Mouse (Mus musculus) midbrain, embryonic 10.5 days (tissue): ENCODE measurements around the gene Klhdc1. TPM values are rescaled to one million over a fixed set of nuclear protein-coding genes. Genes with fewer than 3 reads are reported as not detected.

ENCODE experiments used
- DNase-seq: peaks from one replicate; pipeline ENCODE4 v3.0.0-alpha.2; 2017; ENCODE audit warnings: low spot score
- H3K27ac ChIP-seq: fragments of 300-500 bp; sonication (generic); replicated peaks from 2 replicates; pipeline ENCODE4 v1.5.1; 2016; ENCODE audit warnings: mild to moderate bottlenecking
- H3K27me3 ChIP-seq: fragments of 300-500 bp; sonication (generic); 2 replicates; pipeline ENCODE4 v1.6.1; 2016; ENCODE audit warnings: low read depth, mild to moderate bottlenecking; ENCODE audit not compliant: poor library complexity, severe bottlenecking
- H3K36me3 ChIP-seq: fragments of 300-500 bp; sonication (generic); 2 replicates; pipeline ENCODE4 v1.6.1; 2016; ENCODE audit warnings: mild to moderate bottlenecking, moderate library complexity
- H3K4me1 ChIP-seq: fragments of 300-500 bp; sonication (generic); 2 replicates; pipeline ENCODE4 v1.6.1; 2016
- H3K4me3 ChIP-seq: fragments of 300-500 bp; sonication (generic); 2 replicates; pipeline ENCODE4 v1.5.1; 2016; ENCODE audit warnings: mild to moderate bottlenecking, moderate library complexity
- H3K9me3 ChIP-seq: fragments of 300-500 bp; sonication (generic); replicated peaks from 2 replicates; pipeline ENCODE4 v1.6.1; 2016; ENCODE audit warnings: mild to moderate bottlenecking
- WGBS: fragments of 180-500 bp; shearing (Covaris S2); methylation state at CpG from one replicate; pipeline ENCODE4 v1.1.7; 2016; 5-methylcytosine and 5-hydroxymethylcytosine counted together
- polyA plus RNA-seq: library from polyadenylated mRNA; unstranded; fragments of >200 nt; fragmentation: Nextera tagmentation; extraction: Ambion mirVana; gene quantifications from 2 replicates; pipeline ENCODE4 v1.2.1, GENCODE M21; 2016

Gene Klhdc1
- polyA plus RNA-seq, 1 experiment from 2014 or later = 2.5 TPM

DNA sequence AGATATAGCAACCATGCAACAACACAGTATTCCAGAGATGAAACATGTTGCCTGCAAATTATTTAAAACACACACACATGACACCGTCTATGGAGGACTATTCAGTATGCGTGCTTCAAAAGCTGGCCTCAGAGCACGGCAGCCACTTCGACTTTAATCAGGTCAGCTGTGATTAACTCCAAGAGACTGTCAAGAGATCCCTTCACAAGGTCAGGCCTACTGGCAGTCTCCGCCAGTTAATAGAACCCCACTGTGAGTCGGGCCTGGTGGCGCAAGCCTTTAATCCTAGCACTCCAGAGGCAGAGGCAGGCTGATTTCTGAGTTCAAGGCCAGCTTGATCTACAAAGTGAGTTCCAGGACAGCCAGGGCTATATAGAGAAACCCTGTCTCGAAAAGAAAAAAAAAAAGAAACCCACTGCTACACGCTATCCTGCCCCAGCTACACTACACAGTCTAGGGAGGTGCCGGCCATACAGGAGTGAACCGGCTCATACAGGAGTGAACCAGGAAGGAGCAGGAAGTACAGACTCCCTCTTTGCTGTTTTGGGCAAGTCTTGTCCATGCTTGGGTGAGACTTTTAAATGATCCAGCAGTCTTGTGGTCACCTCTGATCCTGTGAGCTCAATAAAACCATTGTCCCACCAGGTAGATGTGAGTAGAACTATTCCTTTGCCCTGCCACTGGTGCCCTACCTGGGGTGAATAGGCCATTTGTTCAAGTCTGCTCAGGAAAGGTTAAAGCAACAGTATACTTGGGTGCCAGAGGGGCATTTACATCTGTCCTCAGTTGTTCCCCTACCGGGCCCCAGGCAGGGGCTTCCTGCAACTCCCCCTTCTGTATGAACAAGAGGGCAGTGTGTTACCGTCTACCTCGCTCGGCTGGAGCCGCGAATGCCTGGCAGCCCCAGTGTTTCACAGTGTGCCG lies 30.7 kb upstream of the Klhdc1 start:
- Histone ChIP-seq H3K36me3 (peaks cover 96% of the 10 kb centered on the region), H3K4me1 (no peaks in the 10 kb centered on the region), H3K27ac (no peak overlapping the region), H3K9me3 (no peaks in the 10 kb centered on the region), H3K27me3 (no peaks in the 10 kb centered on the region), H3K4me3 (no peak overlapping the region)
- WGBS = 91% methylated on average over 18 of the region's 18 CpGs
- DNase-seq = no peak

DNA sequence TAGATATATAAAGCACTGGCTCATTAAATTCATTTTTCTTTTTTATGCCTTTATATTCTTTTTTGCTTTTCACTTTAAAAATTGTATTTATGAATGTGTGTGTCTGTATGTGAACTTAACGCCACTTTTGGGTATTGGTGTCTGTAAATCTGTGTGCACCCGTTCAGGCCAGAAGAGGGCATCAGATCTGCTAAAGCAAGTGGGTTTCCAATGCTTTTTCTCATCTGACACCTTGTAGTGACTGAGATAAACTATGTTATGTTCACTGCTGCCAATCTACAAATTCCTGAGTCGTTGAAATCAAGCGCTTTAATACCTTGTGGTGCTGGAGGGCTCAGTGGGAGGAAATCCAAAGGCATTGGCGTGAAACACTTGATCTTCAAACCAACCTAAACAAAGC lies 29.9 kb upstream of the Klhdc1 start:
- WGBS = 92% methylated on average over 5 of the region's 5 CpGs
- DNase-seq = no peak
- peaks cover 100% of the 10 kb centered on the region for H3K36me3 ChIP-seq

DNA sequence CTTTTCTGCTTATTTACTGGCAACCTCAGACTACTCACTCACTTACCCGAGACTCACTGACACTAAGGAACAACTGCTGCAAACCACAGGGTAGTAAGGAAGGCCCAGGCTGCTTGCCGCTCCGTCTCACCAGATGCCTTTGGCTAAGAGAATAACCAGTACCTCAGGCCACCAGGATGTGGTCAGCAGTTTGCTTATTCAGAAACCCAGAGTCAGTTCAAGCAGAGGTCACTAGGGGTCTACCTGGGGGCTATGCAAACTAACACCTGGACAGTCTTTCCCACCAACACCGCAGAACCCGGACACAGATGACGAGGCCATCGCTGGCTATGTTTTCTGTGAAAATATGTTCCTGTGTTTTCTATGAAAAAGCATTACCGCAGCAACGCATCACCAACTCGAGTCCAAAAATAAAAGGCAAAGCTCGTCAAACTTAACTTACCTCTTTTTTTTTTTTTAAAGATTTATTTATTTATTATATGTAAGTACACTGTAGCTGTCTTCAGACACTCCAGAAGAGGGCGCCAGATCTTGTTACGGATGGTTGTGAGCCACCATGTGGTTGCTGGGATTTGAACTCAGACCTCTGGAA lies 27.7 kb upstream of the Klhdc1 start:
- Histone ChIP-seq H3K4me3 (no peak overlapping the region), H3K27ac (no peak overlapping the region), H3K27me3 (no peaks in the 10 kb centered on the region), H3K36me3 (peaks cover 100% of the 10 kb centered on the region), H3K4me1 (no peaks in the 10 kb centered on the region), H3K9me3 (no peaks in the 10 kb centered on the region)
- no peak for DNase-seq
- 94% methylated on average over 13 of the region's 13 CpGs for WGBS

More for the DNA sequence above, 29.9 kb upstream of the Klhdc1 start:
- H3K4me1 ChIP-seq = no peaks in the 10 kb centered on the region
- no peaks in the 10 kb centered on the region for H3K9me3 ChIP-seq
- H3K4me3 ChIP-seq = no peak overlapping the region
- H3K27me3 ChIP-seq = no peaks in the 10 kb centered on the region
- no peak overlapping the region for H3K27ac ChIP-seq

DNA sequence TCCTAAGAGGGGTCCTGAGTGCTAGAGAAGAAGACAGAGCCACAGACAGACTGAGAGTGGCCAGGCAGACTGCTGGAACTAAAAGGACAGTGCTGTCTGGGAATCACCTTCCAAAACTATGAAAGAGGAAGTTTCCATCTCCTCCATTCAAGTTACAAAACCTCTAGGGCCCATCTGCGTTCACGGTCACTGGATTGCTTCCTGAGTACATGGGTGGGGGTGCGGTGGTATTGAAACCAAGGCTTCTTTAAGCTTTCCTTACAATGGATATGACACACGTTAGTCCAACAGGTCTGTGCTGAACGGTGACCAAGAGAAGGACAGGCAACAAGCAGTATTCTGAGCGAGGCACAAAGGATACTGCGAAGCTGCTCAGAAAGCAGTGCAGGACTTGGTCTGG lies 26.6 kb upstream of the Klhdc1 start:
- Histone ChIP-seq H3K27me3 (no peaks in the 10 kb centered on the region), H3K27ac (no peak overlapping the region), H3K9me3 (no peaks in the 10 kb centered on the region), H3K4me3 (no peak overlapping the region), H3K4me1 (no peaks in the 10 kb centered on the region), H3K36me3 (peaks cover 100% of the 10 kb centered on the region)
- WGBS = 96% methylated on average over 7 of the region's 7 CpGs
- no peak for DNase-seq

DNA sequence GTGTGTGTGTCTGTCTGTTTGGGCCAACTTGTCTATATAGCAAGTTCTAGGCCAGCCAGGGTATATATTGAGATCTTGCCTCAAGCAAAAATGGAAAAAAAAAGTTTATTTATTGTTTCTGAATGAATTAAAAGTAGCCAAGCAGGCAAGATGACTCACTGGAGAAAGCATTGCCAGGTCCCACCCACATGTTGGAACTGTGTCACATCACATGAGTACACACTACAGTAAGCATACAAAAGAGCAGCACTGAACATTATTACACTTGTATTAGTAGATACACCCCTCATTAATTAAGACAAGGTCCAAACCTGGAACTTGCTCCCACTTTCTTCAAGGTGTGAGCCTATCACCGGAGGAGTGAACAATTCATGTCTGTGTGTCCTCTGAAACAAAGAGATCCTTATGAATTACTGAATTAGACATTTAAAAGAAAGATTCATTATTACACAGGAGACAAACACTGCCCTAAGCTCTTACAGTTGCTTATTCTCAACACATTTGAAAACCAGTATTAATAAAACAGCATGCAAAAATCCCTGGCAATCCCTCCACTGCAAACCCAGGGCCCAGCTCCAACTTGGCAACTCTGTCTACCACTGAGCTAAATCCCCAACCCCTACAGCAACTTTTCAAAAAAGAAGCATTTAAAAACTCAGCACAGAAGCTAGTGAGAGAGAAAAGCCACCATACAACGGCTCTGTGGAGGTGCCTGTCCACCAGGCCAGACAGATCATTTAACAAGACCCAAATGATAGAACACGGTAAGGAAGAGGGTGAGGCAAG lies 25.8 kb upstream of the Klhdc1 start:
- Histone ChIP-seq H3K27ac (no peak overlapping the region), H3K4me1 (no peaks in the 10 kb centered on the region), H3K36me3 (peaks cover 100% of the 10 kb centered on the region), H3K4me3 (no peak overlapping the region), H3K9me3 (no peaks in the 10 kb centered on the region), H3K27me3 (no peaks in the 10 kb centered on the region)
- no peak for DNase-seq
- 92% methylated on average over 3 of the region's 3 CpGs for WGBS

DNA sequence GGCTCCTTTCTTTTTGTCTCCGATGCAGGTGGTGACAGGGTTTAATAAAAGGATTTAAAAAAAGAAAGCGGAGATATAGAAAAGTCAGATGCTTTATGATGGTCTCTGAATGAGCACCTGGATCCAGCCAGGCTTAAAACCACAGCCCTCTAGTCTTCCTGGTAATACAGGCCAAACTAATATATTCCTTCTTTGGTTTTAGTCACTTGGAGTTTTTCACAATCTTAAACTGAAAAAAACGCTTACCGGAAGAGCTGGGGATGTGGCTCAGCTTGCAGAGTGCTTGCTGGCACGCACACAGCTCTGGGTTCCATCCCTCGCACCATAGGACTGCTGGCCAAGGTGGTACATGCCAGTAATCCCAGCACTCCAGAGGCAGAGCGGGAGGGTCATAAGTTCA lies 24.4 kb upstream of the Klhdc1 start:
- DNase-seq = no peak
- Histone ChIP-seq H3K36me3 (peaks cover 100% of the 10 kb centered on the region), H3K27me3 (no peaks in the 10 kb centered on the region), H3K4me1 (no peaks in the 10 kb centered on the region), H3K27ac (no peak overlapping the region), H3K9me3 (no peaks in the 10 kb centered on the region), H3K4me3 (no peak overlapping the region)
- 95% methylated on average over 7 of the region's 7 CpGs for WGBS

DNA sequence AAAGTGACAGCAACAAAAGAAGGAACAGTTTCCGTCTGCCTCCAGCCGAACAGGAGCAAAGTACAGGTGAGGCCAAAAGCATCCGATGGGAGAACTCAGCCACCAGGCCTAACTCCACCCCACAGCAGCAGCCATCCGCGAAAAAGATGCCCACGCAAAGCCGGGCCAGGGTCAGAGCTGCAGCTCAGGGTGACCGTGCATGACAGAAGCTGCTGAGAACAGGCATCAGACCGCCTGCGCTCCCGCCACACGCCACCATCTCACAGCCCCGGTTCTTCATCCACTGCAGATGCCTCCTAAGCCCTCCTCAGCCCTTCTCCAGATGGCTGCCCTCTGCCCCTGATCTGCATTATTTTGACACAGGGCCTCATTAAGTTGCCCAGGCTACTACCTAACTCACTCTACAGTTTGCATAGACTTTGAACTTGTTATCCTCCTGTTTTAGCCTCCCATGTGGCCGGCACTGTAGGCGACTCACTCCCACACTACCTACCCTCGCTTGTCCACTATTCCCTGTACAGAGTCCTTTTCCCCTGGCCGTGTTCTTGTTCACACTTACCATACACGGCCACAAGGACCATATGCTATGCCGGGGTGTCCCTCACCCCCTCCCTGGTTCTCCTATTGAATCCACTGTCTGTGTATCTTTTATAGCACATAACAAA lies 20.2 kb upstream of the Klhdc1 start:
- Histone ChIP-seq H3K4me3 (no peak overlapping the region), H3K27ac (no peak overlapping the region), H3K4me1 (no peaks in the 10 kb centered on the region), H3K9me3 (no peaks in the 10 kb centered on the region), H3K36me3 (peaks cover 88% of the 10 kb centered on the region), H3K27me3 (no peaks in the 10 kb centered on the region)
- no peak for DNase-seq
- WGBS = 88% methylated on average over 19 of the region's 19 CpGs

DNA sequence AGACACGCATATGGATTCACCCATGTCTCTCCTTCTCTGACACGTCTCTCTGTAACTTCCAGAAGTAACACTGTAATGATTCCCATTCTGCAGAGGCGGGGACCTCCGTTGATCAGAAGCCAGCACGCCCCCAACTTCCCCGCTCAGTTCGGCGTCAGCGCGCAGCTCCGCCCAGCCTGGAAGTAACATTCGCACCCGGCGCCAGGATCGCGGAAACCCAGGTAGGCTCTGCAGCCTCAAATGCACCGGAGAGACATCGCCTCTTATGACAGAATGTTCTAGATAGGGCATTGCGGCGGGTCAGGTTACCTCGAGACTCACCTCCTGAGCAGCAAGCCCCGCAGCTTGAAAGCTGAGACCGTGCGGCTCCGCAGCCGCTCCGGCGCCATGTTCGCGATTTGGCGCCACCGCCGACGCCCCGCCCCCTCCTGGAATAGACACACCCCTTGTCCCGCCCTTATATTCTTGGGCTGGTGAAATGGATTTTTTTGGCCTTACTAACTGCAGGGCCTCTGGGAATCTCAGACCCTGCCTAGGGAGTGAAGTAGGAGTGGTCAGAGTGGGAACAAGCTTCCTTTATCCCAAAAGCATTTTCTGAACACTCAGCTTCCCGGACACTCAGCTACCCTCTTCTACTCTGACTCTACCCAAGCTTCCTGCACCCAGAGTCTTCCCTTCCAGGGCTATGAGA lies 13.1 kb upstream of the Klhdc1 start, which contains the start of gene Pole2:
Gene Pole2, minus strand, starts transcription at position 420 of the 691 bp plus-strand sequence.
- under 1% methylated on average over 37 of the region's 37 CpGs for WGBS
- peak within 1 kb of the TSS; percentile 94 for H3K27ac ChIP-seq

DNA sequence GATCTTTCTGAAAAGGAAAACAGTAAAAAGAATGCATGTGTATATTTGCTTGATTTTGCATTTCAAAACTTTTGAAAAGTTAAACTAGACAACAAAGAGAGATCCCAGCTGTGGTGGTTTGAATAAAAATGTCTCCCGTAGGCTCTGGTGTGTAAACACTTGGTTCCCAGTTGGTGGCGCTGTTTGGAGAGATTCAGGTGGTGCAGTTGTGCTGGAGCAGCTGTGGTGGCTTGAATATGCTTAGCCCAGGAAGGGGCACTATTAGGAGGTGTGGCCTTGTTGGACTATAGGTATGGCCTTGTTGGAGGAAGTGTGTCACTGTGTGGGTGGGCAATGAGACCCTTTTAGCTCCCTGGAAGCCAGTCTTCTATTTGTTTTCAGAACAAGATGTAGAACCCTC lies 11.7 kb upstream of the Klhdc1 start:
- Histone ChIP-seq H3K9me3 (no peaks in the 10 kb centered on the region), H3K27ac (no peak overlapping the region), H3K27me3 (no peaks in the 10 kb centered on the region), H3K36me3 (peaks cover 19% of the 10 kb centered on the region), H3K4me3 (no peak overlapping the region), H3K4me1 (peaks cover 19% of the 10 kb centered on the region)
- WGBS = 64% methylated on average over 2 of the region's 2 CpGs
- DNase-seq = no peak

More for the DNA sequence above, 13.1 kb upstream of the Klhdc1 start, which contains the start of gene Pole2:
- peak; percentile 87 for DNase-seq
- Histone ChIP-seq H3K4me3 (peak within 1 kb of the TSS; percentile 79), H3K4me1 (peaks cover 19% of the 10 kb centered on the region), H3K36me3 (peaks cover 27% of the 10 kb centered on the region), H3K9me3 (no peaks in the 10 kb centered on the region), H3K27me3 (no peaks in the 10 kb centered on the region)

DNA sequence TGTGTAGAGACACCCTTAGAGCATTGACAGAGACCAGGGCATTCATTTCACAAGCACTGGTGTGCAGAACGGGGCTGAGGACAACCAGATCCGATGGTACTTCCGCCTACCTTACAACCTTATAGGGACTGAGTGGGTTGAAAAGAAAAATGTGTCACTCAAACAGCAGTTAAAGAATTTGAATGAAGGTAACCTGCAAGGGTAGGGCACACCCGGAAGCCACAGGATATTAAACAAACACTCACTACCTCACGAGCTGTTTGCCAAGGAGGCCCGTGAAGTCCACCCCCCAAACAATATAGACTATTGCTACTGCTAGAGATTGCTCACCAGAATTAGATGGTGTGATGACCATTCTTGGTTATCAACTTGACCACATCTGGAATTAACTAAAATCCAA lies 5.2 kb upstream of the Klhdc1 start:
- Histone ChIP-seq H3K4me1 (peaks cover 3% of the 10 kb centered on the region), H3K27me3 (no peaks in the 10 kb centered on the region), H3K27ac (no peak overlapping the region), H3K36me3 (no peaks in the 10 kb centered on the region), H3K4me3 (no peak overlapping the region), H3K9me3 (no peaks in the 10 kb centered on the region)
- 91% methylated on average over 6 of the region's 6 CpGs for WGBS
- no peak for DNase-seq

DNA sequence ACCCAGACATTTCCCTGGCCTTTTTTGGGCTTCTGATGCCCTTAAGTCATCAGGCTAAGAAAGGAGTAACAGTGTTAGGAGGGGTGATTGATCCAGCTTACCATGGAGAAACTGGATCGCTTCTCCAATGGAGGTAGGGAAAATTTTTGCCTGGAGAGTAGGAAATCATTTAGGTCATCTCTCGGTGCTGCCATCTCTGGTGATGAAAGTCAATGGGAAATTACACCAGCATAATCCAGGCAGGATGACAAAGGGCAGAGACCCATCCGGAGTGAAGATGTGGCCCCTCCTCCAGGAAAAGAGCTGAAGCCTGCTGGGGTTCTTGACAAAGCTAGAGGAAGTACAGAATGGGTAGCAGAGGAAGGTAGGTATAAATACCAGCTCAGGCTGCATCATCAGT lies 2.7 kb upstream of the Klhdc1 start:
- no peak for DNase-seq

DNA sequence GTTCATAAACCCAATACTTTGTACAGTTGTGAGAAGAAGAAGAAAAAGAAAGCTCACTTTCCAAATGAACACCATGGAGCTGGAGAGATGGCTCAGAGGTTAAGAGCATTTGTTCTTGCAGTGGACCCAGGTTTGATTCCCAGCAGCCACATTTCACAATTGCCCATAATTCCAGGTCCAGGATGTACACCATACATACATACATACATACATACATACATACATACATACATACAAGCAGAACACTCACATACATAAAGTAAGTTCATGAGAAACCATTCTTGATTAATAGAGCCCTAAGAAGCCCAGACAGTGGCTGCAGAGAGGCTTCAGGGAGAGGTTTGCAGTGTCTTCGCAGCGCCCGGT lies 412 bp downstream of the Klhdc1 start:
- 0% methylated on average over 3 of the region's 3 CpGs for WGBS
- H3K4me1 ChIP-seq = peaks cover 12% of the 10 kb centered on the region
- no peaks in the 10 kb centered on the region for H3K27me3 ChIP-seq
- DNase-seq = no peak
- peak overlapping the region; percentile 89 for H3K27ac ChIP-seq
- no peaks in the 10 kb centered on the region for H3K9me3 ChIP-seq
- H3K4me3 ChIP-seq = peak overlapping the region; percentile 67
- H3K36me3 ChIP-seq = no peaks in the 10 kb centered on the region

More for the DNA sequence above, 2.7 kb upstream of the Klhdc1 start:
- no peaks in the 10 kb centered on the region for H3K9me3 ChIP-seq
- H3K27me3 ChIP-seq = no peaks in the 10 kb centered on the region
- no peak overlapping the region for H3K27ac ChIP-seq
- peaks cover 12% of the 10 kb centered on the region for H3K4me1 ChIP-seq
- no peaks in the 10 kb centered on the region for H3K36me3 ChIP-seq
- H3K4me3 ChIP-seq = no peak overlapping the region
- 51% methylated on average over 3 of the region's 3 CpGs for WGBS
